Mouse (Mus musculus): Measurements from ENCODE around the gene Mturn. TPM values are rescaled to one million over a fixed set of nuclear protein-coding genes. Genes with fewer than 3 reads are reported as not detected.

Mturn gene
- total and polyA plus RNA-seq, 2 experiments from 2014 or later: 93.2 to 163 TPM

- Histone ChIP-seq H3K4me3 (ENCODE audit: low read depth, low read length) (no peak overlapping the region), H3K27ac (ENCODE audit: low read depth, low read length) (no peak overlapping the region), H3K9ac (replicated peaks; ENCODE audit: low read length, poor library complexity, severe bottlenecking) (no peak overlapping the region), H3K27me3 (ENCODE audit: insufficient read depth, low read length) (no peaks in the 10 kb centered on the region), H3K36me3 (ENCODE audit: insufficient read depth, low read length) (peaks cover 13% of the 10 kb centered on the region), H3K4me1 (ENCODE audit: insufficient read depth, low read length) (no peaks in the 10 kb centered on the region), H3K4me2 (ENCODE audit: low read depth, low read length, poor library complexity, severe bottlenecking) (no peak overlapping the region), H3K9me3 (ENCODE audit: low read length) (no peaks in the 10 kb centered on the region)
- DNase-seq (ENCODE audit: low spot score) (no peak), ATAC-seq (ENCODE audit: low FRiP score) (no peak)
- no peak for TF ChIP-seq CTCF (IDR thresholded peaks at IDR 0.05)
- WGBS: 84% methylated on average over 14 of the region's 14 CpGs
These were observed 4.4 kb downstream of the Mturn start for GRCm38 (mm10) chr6:54685716-54686395.

- no peaks in the 10 kb centered on the region for H3K4me1 ChIP-seq (ENCODE audit: insufficient read depth, low read length)
- DNase-seq (ENCODE audit: low spot score): no peak
- H3K36me3 ChIP-seq (ENCODE audit: insufficient read depth, low read length): peaks cover 26% of the 10 kb centered on the region
- H3K9ac ChIP-seq (replicated peaks; ENCODE audit: low read length, poor library complexity, severe bottlenecking): no peak overlapping the region
- no peaks in the 10 kb centered on the region for H3K27me3 ChIP-seq (ENCODE audit: insufficient read depth, low read length)
- no peak for ATAC-seq (ENCODE audit: low FRiP score)
- H3K9me3 ChIP-seq (ENCODE audit: low read length): no peaks in the 10 kb centered on the region
- WGBS: 84% methylated on average over 21 of the region's 21 CpGs
- H3K27ac ChIP-seq (ENCODE audit: low read depth, low read length): no peak overlapping the region
- no peak for TF ChIP-seq CTCF (IDR thresholded peaks at IDR 0.05)
- no peak overlapping the region for H3K4me2 ChIP-seq (ENCODE audit: low read depth, low read length, poor library complexity, severe bottlenecking)
- H3K4me3 ChIP-seq (ENCODE audit: low read depth, low read length): no peak overlapping the region
These were observed 5.7 kb downstream of the Mturn start for GRCm38 (mm10) chr6:54686946-54687737.

GRCm38 (mm10) chr6:54688467-54689323, 7.3 kb downstream of the Mturn start:
- Histone ChIP-seq H3K9ac (replicated peaks; ENCODE audit: low read length, poor library complexity, severe bottlenecking) (no peak overlapping the region), H3K36me3 (ENCODE audit: insufficient read depth, low read length) (peaks cover 34% of the 10 kb centered on the region), H3K27ac (ENCODE audit: low read depth, low read length) (no peak overlapping the region), H3K9me3 (ENCODE audit: low read length) (no peaks in the 10 kb centered on the region), H3K27me3 (ENCODE audit: insufficient read depth, low read length) (no peaks in the 10 kb centered on the region), H3K4me3 (ENCODE audit: low read depth, low read length) (no peak overlapping the region), H3K4me2 (ENCODE audit: low read depth, low read length, poor library complexity, severe bottlenecking) (no peak overlapping the region), H3K4me1 (ENCODE audit: insufficient read depth, low read length) (no peaks in the 10 kb centered on the region)
- no peak for TF ChIP-seq CTCF (IDR thresholded peaks at IDR 0.05)
- ATAC-seq (ENCODE audit: low FRiP score): no peak
- no peak for DNase-seq (ENCODE audit: low spot score)
- 82% methylated on average over 18 of the region's 18 CpGs for WGBS

GRCm38 (mm10) chr6:54689686-54690085, 8.3 kb downstream of the Mturn start:
- ATAC-seq (ENCODE audit: low FRiP score): no peak
- no peak for TF ChIP-seq CTCF (IDR thresholded peaks at IDR 0.05)
- WGBS: 82% methylated on average over 7 of the region's 7 CpGs
- no peak overlapping the region for H3K9ac ChIP-seq (replicated peaks; ENCODE audit: low read length, poor library complexity, severe bottlenecking)
- H3K9me3 ChIP-seq (ENCODE audit: low read length): no peaks in the 10 kb centered on the region
- no peaks in the 10 kb centered on the region for H3K27me3 ChIP-seq (ENCODE audit: insufficient read depth, low read length)
- H3K4me1 ChIP-seq (ENCODE audit: insufficient read depth, low read length): no peaks in the 10 kb centered on the region
- no peak overlapping the region for H3K4me3 ChIP-seq (ENCODE audit: low read depth, low read length)
- H3K36me3 ChIP-seq (ENCODE audit: insufficient read depth, low read length): peaks cover 42% of the 10 kb centered on the region
- DNase-seq (ENCODE audit: low spot score): no peak
- no peak overlapping the region for H3K4me2 ChIP-seq (ENCODE audit: low read depth, low read length, poor library complexity, severe bottlenecking)
- no peak overlapping the region for H3K27ac ChIP-seq (ENCODE audit: low read depth, low read length)

- Histone ChIP-seq H3K4me3 (ENCODE audit: low read depth, low read length) (no peak overlapping the region), H3K9me3 (ENCODE audit: low read length) (no peaks in the 10 kb centered on the region), H3K36me3 (ENCODE audit: insufficient read depth, low read length) (peaks cover 42% of the 10 kb centered on the region), H3K4me1 (ENCODE audit: insufficient read depth, low read length) (no peaks in the 10 kb centered on the region), H3K9ac (replicated peaks; ENCODE audit: low read length, poor library complexity, severe bottlenecking) (no peak overlapping the region), H3K4me2 (ENCODE audit: low read depth, low read length, poor library complexity, severe bottlenecking) (no peak overlapping the region), H3K27me3 (ENCODE audit: insufficient read depth, low read length) (no peaks in the 10 kb centered on the region), H3K27ac (ENCODE audit: low read depth, low read length) (no peak overlapping the region)
- TF ChIP-seq CTCF (IDR thresholded peaks at IDR 0.05): no peak
- 85% methylated on average over 13 of the region's 13 CpGs for WGBS
- ATAC-seq (ENCODE audit: low FRiP score) (no peak), DNase-seq (ENCODE audit: low spot score) (no peak)
These were observed 9.4 kb downstream of the Mturn start for GRCm38 (mm10) chr6:54690838-54691237.
